Mouse (Mus musculus) forebrain, embryonic 14.5 days (tissue): Measurements from ENCODE around the gene Dpy30. TPM values are rescaled to one million over a fixed set of nuclear protein-coding genes. Genes with fewer than 3 reads are reported as not detected.

Source experiments
- ATAC-seq: fragments of 200-750 bp; cut with Nextera tagmentation; 2 replicates; pipeline ENCODE4 v1.8.0; 2017; ENCODE audit warnings: mild to moderate bottlenecking, moderate library complexity
- DNase-seq: peaks from one replicate; pipeline ENCODE4 v3.0.0-alpha.2; 2015; ENCODE audit warnings: low spot score
- H3K27ac ChIP-seq: fragments of 300-500 bp; sonication (generic); 2 replicates; pipeline ENCODE4 v1.5.1; 2014; ENCODE audit warnings: low read depth, mild to moderate bottlenecking, control low read depth, low read length, moderate library complexity
- H3K27me3 ChIP-seq: fragments of 300-500 bp; sonication (generic); replicated peaks from 2 replicates; pipeline ENCODE4 v1.6.1; 2014; ENCODE audit warnings: low read length, control low read depth, mixed read lengths; ENCODE audit not compliant: control insufficient read depth, insufficient read depth
- H3K36me3 ChIP-seq: fragments of 300-500 bp; sonication (generic); 2 replicates; pipeline ENCODE4 v1.6.1; 2014; ENCODE audit warnings: low read length, control low read depth; ENCODE audit not compliant: control insufficient read depth, insufficient read depth
- H3K4me1 ChIP-seq: fragments of 300-500 bp; sonication (generic); 2 replicates; pipeline ENCODE4 v1.6.1; 2014; ENCODE audit warnings: antibody characterized with exemption, low read length, control low read depth; ENCODE audit not compliant: control insufficient read depth, insufficient read depth
- H3K4me2 ChIP-seq: fragments of 300-500 bp; sonication (generic); 2 replicates; pipeline ENCODE4 v1.6.1; 2014; ENCODE audit warnings: mild to moderate bottlenecking, control low read depth, low read length
- H3K4me3 ChIP-seq: fragments of 300-500 bp; sonication (generic); 2 replicates; pipeline ENCODE4 v1.5.1; 2014; ENCODE audit warnings: low read depth, low read length, control low read depth
- H3K9ac ChIP-seq: fragments of 300-500 bp; sonication (generic); 2 replicates; pipeline ENCODE4 v1.6.1; 2014; ENCODE audit warnings: mild to moderate bottlenecking, low read length, control low read depth, moderate library complexity
- H3K9me3 ChIP-seq: fragments of 300-500 bp; sonication (generic); replicated peaks from 2 replicates; pipeline ENCODE4 v1.6.1; 2016; ENCODE audit warnings: low read length, control low read depth, mixed read lengths; ENCODE audit not compliant: control insufficient read depth
- WGBS: fragments of 180-500 bp; shearing (Covaris S2); extraction: QIAGEN DNeasy Blood & Tissue Kit; methylation state at CpG from one replicate; pipeline ENCODE4 v1.1.7; 2014; 5-methylcytosine and 5-hydroxymethylcytosine counted together
- polyA plus RNA-seq: library from polyadenylated mRNA; unstranded; fragments of >200 nt; fragmentation: Nextera tagmentation; extraction: Ambion mirVana; gene quantifications from 2 replicates; pipeline ENCODE4 v1.2.1, GENCODE M21; 2014

Gene Dpy30
- polyA plus RNA-seq, 1 experiment from 2014 or later: 225 TPM

DNA sequence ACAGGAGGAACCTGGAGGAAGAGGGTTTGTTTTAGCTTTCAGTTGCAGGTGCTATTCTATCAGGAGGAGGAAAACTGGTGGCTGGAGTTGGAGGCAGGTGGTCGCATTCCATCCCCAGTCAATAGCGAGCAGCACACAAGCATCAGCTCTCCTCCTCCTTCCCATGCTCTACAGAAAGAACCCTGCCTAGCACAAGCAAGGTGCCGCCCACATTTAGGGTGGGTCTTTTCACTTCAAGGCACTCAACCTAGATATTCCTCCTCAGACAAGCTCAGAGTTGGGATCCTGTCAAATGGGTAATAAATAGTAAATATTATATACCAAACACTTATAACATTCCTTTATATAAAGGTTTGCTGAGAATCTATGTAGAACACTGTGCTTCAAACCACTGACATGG lies 33.5 kb downstream of the Dpy30 start:
- ATAC-seq: no peak
- WGBS: 81% methylated on average over 3 of the region's 3 CpGs

GRCm38 (mm10) chr17:74288626-74289025 lies 35.1 kb downstream of the Dpy30 start:
- Histone ChIP-seq H3K4me1 (peaks cover 9% of the 10 kb centered on the region), H3K27ac (no peak overlapping the region), H3K27me3 (no peaks in the 10 kb centered on the region), H3K4me3 (no peak overlapping the region), H3K9ac (no peak overlapping the region), H3K4me2 (no peak overlapping the region), H3K9me3 (no peaks in the 10 kb centered on the region), H3K36me3 (no peaks in the 10 kb centered on the region)
- WGBS: 97% methylated on average over 2 of the region's 2 CpGs
- DNase-seq: no peak
- no peak for ATAC-seq

More for the DNA sequence above, 33.5 kb downstream of the Dpy30 start:
- no peak for DNase-seq
- Histone ChIP-seq H3K9ac (no peak overlapping the region), H3K4me2 (no peak overlapping the region), H3K36me3 (no peaks in the 10 kb centered on the region), H3K4me3 (no peak overlapping the region), H3K9me3 (no peaks in the 10 kb centered on the region), H3K4me1 (peaks cover 10% of the 10 kb centered on the region), H3K27me3 (no peaks in the 10 kb centered on the region), H3K27ac (no peak overlapping the region)

GRCm38 (mm10) chr17:74286140-74286730 lies 37.5 kb downstream of the Dpy30 start:
- Histone ChIP-seq H3K9ac (no peak overlapping the region), H3K4me1 (no peaks in the 10 kb centered on the region), H3K27me3 (no peaks in the 10 kb centered on the region), H3K4me2 (no peak overlapping the region), H3K4me3 (no peak overlapping the region), H3K27ac (no peak overlapping the region), H3K36me3 (no peaks in the 10 kb centered on the region), H3K9me3 (no peaks in the 10 kb centered on the region)
- DNase-seq (no peak), ATAC-seq (no peak)
- WGBS: 92% methylated on average over 4 of the region's 4 CpGs

- no peaks in the 10 kb centered on the region for H3K27me3 ChIP-seq
- no peak overlapping the region for H3K9ac ChIP-seq
- no peaks in the 10 kb centered on the region for H3K4me1 ChIP-seq
- no peak for DNase-seq
- H3K4me2 ChIP-seq: no peak overlapping the region
- WGBS: 86% methylated on average over 2 of the region's 2 CpGs
- no peak overlapping the region for H3K27ac ChIP-seq
- H3K9me3 ChIP-seq: no peaks in the 10 kb centered on the region
- no peaks in the 10 kb centered on the region for H3K36me3 ChIP-seq
- H3K4me3 ChIP-seq: no peak overlapping the region
- no peak for ATAC-seq
Observed at GRCm38 (mm10) chr17:74285730-74286129, 38.0 kb downstream of the Dpy30 start.

DNA sequence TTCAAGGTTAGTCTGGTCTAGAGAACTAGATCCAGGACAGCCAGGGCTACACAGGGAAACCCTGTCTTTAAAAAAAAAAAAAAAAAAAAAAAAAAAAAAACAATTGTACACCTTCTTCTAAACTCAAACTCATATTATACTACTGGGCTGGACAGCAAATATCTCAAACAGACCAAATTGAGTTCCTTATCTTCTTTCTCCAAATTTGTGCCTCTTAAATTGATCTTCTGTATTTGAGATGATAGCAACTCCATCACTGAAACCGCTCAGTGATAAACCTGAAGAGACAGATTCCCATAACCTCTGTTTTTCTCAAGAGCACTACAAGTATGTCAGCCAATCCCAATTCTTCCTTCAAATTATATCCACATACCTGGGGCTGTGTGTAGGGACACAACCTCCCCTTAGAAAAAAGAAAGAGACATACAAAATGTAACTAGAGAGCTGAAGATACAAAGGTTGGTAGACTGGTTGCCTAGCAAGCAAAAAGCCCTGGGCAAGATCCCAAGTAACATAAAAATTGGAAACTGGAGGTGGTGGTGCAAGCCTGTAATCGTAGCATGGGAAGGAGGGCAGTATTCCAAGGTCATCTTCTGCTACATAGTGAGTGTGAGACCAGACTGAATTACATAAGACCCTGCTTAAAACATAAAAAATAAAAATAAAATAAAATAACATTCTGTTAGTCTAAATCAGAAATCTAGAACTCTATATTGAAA lies 39.2 kb downstream of the Dpy30 start:
- no peak for ATAC-seq
- Histone ChIP-seq H3K36me3 (no peaks in the 10 kb centered on the region), H3K4me2 (no peak overlapping the region), H3K9ac (no peak overlapping the region), H3K4me1 (no peaks in the 10 kb centered on the region), H3K9me3 (no peaks in the 10 kb centered on the region), H3K4me3 (no peak overlapping the region), H3K27me3 (no peaks in the 10 kb centered on the region), H3K27ac (no peak overlapping the region)
- 81% methylated on average over 2 of the region's 2 CpGs for WGBS
- DNase-seq: no peak

- Histone ChIP-seq H3K27me3 (no peaks in the 10 kb centered on the region), H3K9ac (no peak overlapping the region), H3K27ac (no peak overlapping the region), H3K4me2 (no peak overlapping the region), H3K4me3 (no peak overlapping the region), H3K9me3 (no peaks in the 10 kb centered on the region), H3K4me1 (0 out of 2 replicates have a peak, but pooled peaks cover 4% of the 10 kb centered on the region), H3K36me3 (no peaks in the 10 kb centered on the region)
- no peak for DNase-seq
- 88% methylated on average over 3 of the region's 3 CpGs for WGBS
- ATAC-seq: no peak
Observed at GRCm38 (mm10) chr17:74282024-74282423, 41.7 kb downstream of the Dpy30 start.

- Histone ChIP-seq H3K9me3 (no peaks in the 10 kb centered on the region), H3K27me3 (no peaks in the 10 kb centered on the region), H3K36me3 (no peaks in the 10 kb centered on the region), H3K4me3 (no peak overlapping the region), H3K4me2 (no peak overlapping the region), H3K9ac (no peak overlapping the region), H3K4me1 (0 out of 2 replicates have a peak, but pooled peaks cover 4% of the 10 kb centered on the region), H3K27ac (no peak overlapping the region)
- WGBS: 95% methylated on average over 8 of the region's 8 CpGs
- ATAC-seq (no peak), DNase-seq (no peak)
Observed at GRCm38 (mm10) chr17:74278966-74279869, 44.5 kb downstream of the Dpy30 start.

GRCm38 (mm10) chr17:74274471-74274870 lies 49.3 kb downstream of the Dpy30 start:
- no peak overlapping the region for H3K4me2 ChIP-seq

More at GRCm38 (mm10) chr17:74274471-74274870, 49.3 kb downstream of the Dpy30 start:
- DNase-seq (no peak), ATAC-seq (no peak)
- Histone ChIP-seq H3K27me3 (no peaks in the 10 kb centered on the region), H3K9me3 (no peaks in the 10 kb centered on the region), H3K4me1 (0 out of 2 replicates have a peak, but pooled peaks cover 4% of the 10 kb centered on the region), H3K9ac (no peak overlapping the region), H3K4me3 (no peak overlapping the region), H3K36me3 (no peaks in the 10 kb centered on the region), H3K27ac (no peak overlapping the region)
- 87% methylated on average over 3 of the region's 3 CpGs for WGBS
